Mouse (Mus musculus): ENCODE measurements around the gene Znrf1. TPM values are rescaled to one million over a fixed set of nuclear protein-coding genes. Genes with fewer than 3 reads are reported as not detected.

The Znrf1 gene
- polyA plus RNA-seq, 1 experiment: 36.6 TPM

- no peak for TF ChIP-seq CEBPB (IDR thresholded peaks at IDR 0.05; ENCODE audit: low read depth)
- no peak for TF ChIP-seq MYOD1 (IDR thresholded peaks at IDR 0.05; ENCODE audit: control insufficient read depth, insufficient read length, low read depth)
- TF ChIP-seq MAX (IDR thresholded peaks at IDR 0.05): no peak
- TF ChIP-seq FOSL1 (IDR thresholded peaks at IDR 0.05; ENCODE audit: insufficient read depth, low read length, poor library complexity, severe bottlenecking): no peak
- TF ChIP-seq MYOG (IDR thresholded peaks at IDR 0.05; ENCODE audit: control insufficient read depth, extremely low read depth, insufficient read length): no peak
- no peak for TF ChIP-seq CTCF (IDR thresholded peaks at IDR 0.05; ENCODE audit: control insufficient read depth, insufficient read depth, insufficient read length)
- TF ChIP-seq USF1 (IDR thresholded peaks at IDR 0.05; ENCODE audit: low read depth): no peak
- Histone ChIP-seq H3ac (ENCODE audit: control insufficient read depth, insufficient read length, low read depth) (no peak overlapping the region), H3K79me3 (ENCODE audit: low read depth) (peaks cover 44% of the 10 kb centered on the region), H3K27me3 (ENCODE audit: control insufficient read depth, insufficient read depth, insufficient read length) (no peaks in the 10 kb centered on the region), H3K4me3 (ENCODE audit: insufficient read depth, poor library complexity, severe bottlenecking) (no peak overlapping the region), H3K36me3 (ENCODE audit: control insufficient read depth, insufficient read depth) (peaks cover 7% of the 10 kb centered on the region), H3K79me2 (ENCODE audit: control insufficient read depth, insufficient read depth) (peaks cover 100% of the 10 kb centered on the region)
Measured at GRCm38 (mm10) chr8:111579318-111579717, 43.4 kb downstream of the Znrf1 start.

- Histone ChIP-seq H3K36me3 (ENCODE audit: control insufficient read depth, insufficient read depth) (peaks cover 7% of the 10 kb centered on the region), H3ac (ENCODE audit: control insufficient read depth, insufficient read length, low read depth) (no peak overlapping the region), H3K79me2 (ENCODE audit: control insufficient read depth, insufficient read depth) (peaks cover 100% of the 10 kb centered on the region), H3K27me3 (ENCODE audit: control insufficient read depth, insufficient read depth, insufficient read length) (no peaks in the 10 kb centered on the region), H3K79me3 (ENCODE audit: low read depth) (peaks cover 44% of the 10 kb centered on the region), H3K4me3 (ENCODE audit: insufficient read depth, poor library complexity, severe bottlenecking) (no peak overlapping the region)
- no peak for TF ChIP-seq USF1 (IDR thresholded peaks at IDR 0.05; ENCODE audit: low read depth)
- TF ChIP-seq CTCF (IDR thresholded peaks at IDR 0.05; ENCODE audit: control insufficient read depth, insufficient read depth, insufficient read length): no peak
- no peak for TF ChIP-seq CEBPB (IDR thresholded peaks at IDR 0.05; ENCODE audit: low read depth)
- TF ChIP-seq MAX (IDR thresholded peaks at IDR 0.05): no peak
- no peak for TF ChIP-seq FOSL1 (IDR thresholded peaks at IDR 0.05; ENCODE audit: insufficient read depth, low read length, poor library complexity, severe bottlenecking)
- TF ChIP-seq MYOD1 (IDR thresholded peaks at IDR 0.05; ENCODE audit: control insufficient read depth, insufficient read length, low read depth): no peak
- no peak for TF ChIP-seq MYOG (IDR thresholded peaks at IDR 0.05; ENCODE audit: control insufficient read depth, extremely low read depth, insufficient read length)
Measured at GRCm38 (mm10) chr8:111580306-111580705, 44.4 kb downstream of the Znrf1 start.

GRCm38 (mm10) chr8:111582386-111582785, 46.5 kb downstream of the Znrf1 start:
- Histone ChIP-seq H3K79me2 (ENCODE audit: control insufficient read depth, insufficient read depth) (peaks cover 91% of the 10 kb centered on the region), H3K79me3 (ENCODE audit: low read depth) (peaks cover 36% of the 10 kb centered on the region), H3K4me3 (ENCODE audit: insufficient read depth, poor library complexity, severe bottlenecking) (no peak overlapping the region), H3ac (ENCODE audit: control insufficient read depth, insufficient read length, low read depth) (no peak overlapping the region), H3K27me3 (ENCODE audit: control insufficient read depth, insufficient read depth, insufficient read length) (no peaks in the 10 kb centered on the region), H3K36me3 (ENCODE audit: control insufficient read depth, insufficient read depth) (peaks cover 7% of the 10 kb centered on the region)
- TF ChIP-seq MYOG (IDR thresholded peaks at IDR 0.05; ENCODE audit: control insufficient read depth, extremely low read depth, insufficient read length): no peak
- no peak for TF ChIP-seq CTCF (IDR thresholded peaks at IDR 0.05; ENCODE audit: control insufficient read depth, insufficient read depth, insufficient read length)
- no peak for TF ChIP-seq MYOD1 (IDR thresholded peaks at IDR 0.05; ENCODE audit: control insufficient read depth, insufficient read length, low read depth)
- TF ChIP-seq CEBPB (IDR thresholded peaks at IDR 0.05; ENCODE audit: low read depth): no peak
- no peak for TF ChIP-seq MAX (IDR thresholded peaks at IDR 0.05)
- TF ChIP-seq FOSL1 (IDR thresholded peaks at IDR 0.05; ENCODE audit: insufficient read depth, low read length, poor library complexity, severe bottlenecking): no peak
- no peak for TF ChIP-seq USF1 (IDR thresholded peaks at IDR 0.05; ENCODE audit: low read depth)

GRCm38 (mm10) chr8:111584946-111585345, 49.0 kb downstream of the Znrf1 start:
- Histone ChIP-seq H3K36me3 (ENCODE audit: control insufficient read depth, insufficient read depth) (peaks cover 7% of the 10 kb centered on the region), H3K79me3 (ENCODE audit: low read depth) (peaks cover 36% of the 10 kb centered on the region), H3K4me3 (ENCODE audit: insufficient read depth, poor library complexity, severe bottlenecking) (no peak overlapping the region), H3K79me2 (ENCODE audit: control insufficient read depth, insufficient read depth) (peaks cover 90% of the 10 kb centered on the region), H3ac (ENCODE audit: control insufficient read depth, insufficient read length, low read depth) (no peak overlapping the region), H3K27me3 (ENCODE audit: control insufficient read depth, insufficient read depth, insufficient read length) (no peaks in the 10 kb centered on the region)
- no peak for TF ChIP-seq FOSL1 (IDR thresholded peaks at IDR 0.05; ENCODE audit: insufficient read depth, low read length, poor library complexity, severe bottlenecking)

- H3K79me2 ChIP-seq (ENCODE audit: control insufficient read depth, insufficient read depth): peaks cover 86% of the 10 kb centered on the region
- H3ac ChIP-seq (ENCODE audit: control insufficient read depth, insufficient read length, low read depth): no peak overlapping the region
- H3K36me3 ChIP-seq (ENCODE audit: control insufficient read depth, insufficient read depth): no peaks in the 10 kb centered on the region
- no peak for TF ChIP-seq MYOG (IDR thresholded peaks at IDR 0.05; ENCODE audit: control insufficient read depth, extremely low read depth, insufficient read length)
- no peak for TF ChIP-seq FOSL1 (IDR thresholded peaks at IDR 0.05; ENCODE audit: insufficient read depth, low read length, poor library complexity, severe bottlenecking)
- TF ChIP-seq USF1 (IDR thresholded peaks at IDR 0.05; ENCODE audit: low read depth): no peak
- TF ChIP-seq CEBPB (IDR thresholded peaks at IDR 0.05; ENCODE audit: low read depth): no peak
- no peak for TF ChIP-seq CTCF (IDR thresholded peaks at IDR 0.05; ENCODE audit: control insufficient read depth, insufficient read depth, insufficient read length)
- TF ChIP-seq MYOD1 (IDR thresholded peaks at IDR 0.05; ENCODE audit: control insufficient read depth, insufficient read length, low read depth): no peak
- no peak for TF ChIP-seq MAX (IDR thresholded peaks at IDR 0.05)
- H3K27me3 ChIP-seq (ENCODE audit: control insufficient read depth, insufficient read depth, insufficient read length): no peaks in the 10 kb centered on the region
- no peak overlapping the region for H3K4me3 ChIP-seq (ENCODE audit: insufficient read depth, poor library complexity, severe bottlenecking)
- peaks cover 53% of the 10 kb centered on the region for H3K79me3 ChIP-seq (ENCODE audit: low read depth)
Measured at GRCm38 (mm10) chr8:111587545-111588094, 51.7 kb downstream of the Znrf1 start.

GRCm38 (mm10) chr8:111588336-111588735, 52.4 kb downstream of the Znrf1 start:
- TF ChIP-seq FOSL1 (IDR thresholded peaks at IDR 0.05; ENCODE audit: insufficient read depth, low read length, poor library complexity, severe bottlenecking) (no peak), MYOD1 (IDR thresholded peaks at IDR 0.05; ENCODE audit: control insufficient read depth, insufficient read length, low read depth) (no peak), MYOG (IDR thresholded peaks at IDR 0.05; ENCODE audit: control insufficient read depth, extremely low read depth, insufficient read length) (no peak), USF1 (IDR thresholded peaks at IDR 0.05; ENCODE audit: low read depth) (no peak), MAX (IDR thresholded peaks at IDR 0.05) (no peak), CEBPB (IDR thresholded peaks at IDR 0.05; ENCODE audit: low read depth) (no peak), CTCF (IDR thresholded peaks at IDR 0.05; ENCODE audit: control insufficient read depth, insufficient read depth, insufficient read length) (no peak)
- H3K27me3 ChIP-seq (ENCODE audit: control insufficient read depth, insufficient read depth, insufficient read length): no peaks in the 10 kb centered on the region
- H3K36me3 ChIP-seq (ENCODE audit: control insufficient read depth, insufficient read depth): no peaks in the 10 kb centered on the region
- peaks cover 86% of the 10 kb centered on the region for H3K79me2 ChIP-seq (ENCODE audit: control insufficient read depth, insufficient read depth)
- H3ac ChIP-seq (ENCODE audit: control insufficient read depth, insufficient read length, low read depth): no peak overlapping the region
- H3K4me3 ChIP-seq (ENCODE audit: insufficient read depth, poor library complexity, severe bottlenecking): no peak overlapping the region
- H3K79me3 ChIP-seq (ENCODE audit: low read depth): peaks cover 56% of the 10 kb centered on the region

Measured in C2C12 (cell line).